Mouse (Mus musculus): ENCODE results near the gene Ppara. TPM values are rescaled to one million over a fixed set of nuclear protein-coding genes. Genes with fewer than 3 reads are reported as not detected.
A peak's percentile ranks its signal among the peaks of the same experiment; 100 is the strongest.

Ppara gene
- polyA plus RNA-seq, 1 experiment from 2014 or later, result 1.0 TPM

- H3K4me3 ChIP-seq, result no peak overlapping the region
- peaks cover 20% of the 10 kb centered on the region for H3K4me1 ChIP-seq (replicated peaks)
- ATAC-seq (ENCODE audit: low read depth), result no peak
- WGBS, result 79% methylated on average over 5 of the region's 5 CpGs
- peaks cover 67% of the 10 kb centered on the region for H3K27me3 ChIP-seq
- no peak overlapping the region for H3K4me2 ChIP-seq
- H3K9me3 ChIP-seq, result no peaks in the 10 kb centered on the region
- no peak overlapping the region for H3K9ac ChIP-seq
- H3K27ac ChIP-seq (replicated peaks), result no peak overlapping the region
- no peaks in the 10 kb centered on the region for H3K36me3 ChIP-seq
These were observed 2.2 kb upstream of the Ppara start for GRCm38 (mm10) chr15:85732604-85732968.

DNA sequence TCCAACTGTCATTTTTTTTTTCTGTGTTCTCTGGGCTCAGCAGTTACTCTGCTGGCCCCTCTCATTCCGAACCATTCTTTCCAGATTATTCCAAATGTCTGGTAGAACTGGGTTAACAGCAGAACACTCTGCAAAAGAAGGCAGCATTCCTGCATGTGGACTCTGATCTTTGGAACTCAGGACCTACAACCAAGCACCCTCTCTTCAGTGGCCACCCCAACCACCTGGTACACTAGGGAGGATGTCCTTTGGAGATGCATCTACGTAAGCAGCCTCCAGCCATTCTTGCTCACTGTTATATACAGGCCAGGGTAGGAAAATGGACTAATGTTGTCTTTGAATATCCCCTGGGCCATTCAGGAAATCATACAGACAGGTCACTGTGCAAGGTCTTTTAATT is 1.1 kb upstream of the Ppara start:
- Histone ChIP-seq H3K4me2 (no peak overlapping the region), H3K4me1 (replicated peaks) (peaks cover 20% of the 10 kb centered on the region), H3K9ac (no peak overlapping the region), H3K27me3 (peaks cover 70% of the 10 kb centered on the region), H3K4me3 (no peak overlapping the region), H3K27ac (replicated peaks) (no peak overlapping the region), H3K36me3 (no peaks in the 10 kb centered on the region), H3K9me3 (no peaks in the 10 kb centered on the region)
- WGBS, result 85% methylated on average over 2 of the region's 2 CpGs
- no peak for ATAC-seq (ENCODE audit: low read depth)

DNA sequence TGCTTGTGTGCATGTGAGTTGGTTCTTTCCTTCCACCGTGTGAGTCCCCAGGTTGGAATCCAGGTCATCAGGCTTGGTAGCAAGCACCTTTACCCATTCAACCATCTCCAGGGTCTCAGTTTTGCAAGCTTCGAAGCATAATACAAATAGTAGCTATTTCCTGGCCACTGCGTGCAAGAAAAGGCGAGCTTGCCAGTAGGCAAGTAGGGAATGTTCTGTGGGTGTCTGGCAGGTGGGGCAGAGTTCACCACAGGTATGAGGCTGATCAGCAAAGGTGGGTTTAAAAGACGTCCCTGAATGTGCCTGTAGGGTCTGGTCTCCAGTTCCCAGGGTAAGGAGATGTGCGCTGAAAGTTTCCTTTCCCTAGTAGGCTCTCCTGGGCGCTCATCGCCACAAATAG is 635 bp upstream of the Ppara start:
- Histone ChIP-seq H3K9ac (peak overlapping the region; percentile 13; the same call in 1 of the 2 replicates), H3K36me3 (no peaks in the 10 kb centered on the region), H3K27me3 (peaks cover 74% of the 10 kb centered on the region), H3K4me1 (replicated peaks) (peaks cover 20% of the 10 kb centered on the region), H3K4me3 (peak overlapping the region; percentile 60; the same call in 1 of the 2 replicates), H3K4me2 (peak overlapping the region; percentile 73), H3K27ac (replicated peaks) (no peak overlapping the region), H3K9me3 (no peaks in the 10 kb centered on the region)
- no peak for ATAC-seq (ENCODE audit: low read depth)
- 41% methylated on average over 8 of the region's 8 CpGs for WGBS

DNA sequence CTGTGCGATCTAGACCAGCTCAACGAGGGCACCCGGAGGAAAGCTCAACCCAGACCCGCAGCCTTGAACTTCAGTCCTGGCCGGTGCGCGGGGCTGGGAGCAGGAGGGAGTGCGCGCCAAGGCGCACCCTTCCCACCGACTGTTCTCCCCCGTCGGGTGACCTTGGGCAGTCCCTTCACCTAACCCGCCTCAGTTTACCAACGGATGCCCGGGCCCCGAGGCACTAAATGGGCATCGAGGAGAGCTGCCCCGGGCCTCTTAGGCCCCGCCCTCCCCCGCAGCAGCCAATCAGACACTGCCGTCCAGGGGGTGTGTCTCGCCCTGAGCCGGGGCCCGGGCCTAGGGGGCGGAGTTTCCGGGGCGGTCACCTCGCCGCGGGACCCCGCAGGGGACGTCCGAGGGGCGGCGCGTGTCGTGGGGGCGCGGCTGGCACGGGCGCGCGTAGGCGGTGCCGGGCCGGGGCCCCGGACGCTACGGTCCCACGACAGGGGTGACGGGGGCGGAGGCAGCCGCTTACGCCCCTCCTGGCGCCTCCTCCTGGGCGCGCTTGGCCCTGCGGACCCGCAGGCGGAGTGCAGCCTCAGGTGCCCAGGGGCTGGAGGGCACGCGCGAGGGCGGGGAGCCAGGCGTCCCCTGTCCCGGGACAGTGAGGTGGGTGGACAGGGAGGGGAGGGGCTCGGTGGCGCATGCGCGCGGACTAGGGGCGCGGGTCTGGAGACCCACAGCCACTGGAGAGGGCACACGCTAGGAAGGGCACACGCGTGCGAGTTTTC is 466 bp downstream of the Ppara start:
- peaks cover 75% of the 10 kb centered on the region for H3K27me3 ChIP-seq
- no peaks in the 10 kb centered on the region for H3K36me3 ChIP-seq
- peak; percentile 94 for ATAC-seq (ENCODE audit: low read depth)
- under 1% methylated on average over 78 of the region's 78 CpGs for WGBS
- H3K27ac ChIP-seq (replicated peaks), result no peak overlapping the region
- peaks cover 20% of the 10 kb centered on the region for H3K4me1 ChIP-seq (replicated peaks)
- H3K9ac ChIP-seq, result peak overlapping the region; percentile 66
- H3K9me3 ChIP-seq, result no peaks in the 10 kb centered on the region
- H3K4me3 ChIP-seq, result peak overlapping the region; percentile 60
- peak overlapping the region; percentile 73 for H3K4me2 ChIP-seq

DNA sequence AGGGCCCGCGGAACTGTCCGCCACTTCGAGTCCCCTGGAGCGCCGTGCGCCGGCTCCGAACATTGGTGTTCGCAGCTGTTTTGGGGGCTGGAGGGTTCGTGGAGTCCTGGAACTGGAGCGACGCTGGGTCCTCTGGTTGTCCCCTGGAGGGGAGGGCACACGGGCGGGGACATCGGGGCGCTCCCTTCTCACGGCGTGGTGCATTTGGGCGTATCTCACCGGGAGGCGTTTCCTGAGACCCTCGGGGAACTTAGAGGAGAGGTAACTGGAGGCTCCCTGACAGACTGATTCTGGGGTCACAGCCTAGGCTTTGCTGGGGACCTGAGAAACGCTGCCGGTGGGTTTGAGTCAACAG is 1.0 kb downstream of the Ppara start:
- under 1% methylated on average over 25 of the region's 25 CpGs for WGBS
- no peaks in the 10 kb centered on the region for H3K36me3 ChIP-seq
- H3K27me3 ChIP-seq, result peaks cover 80% of the 10 kb centered on the region
- no peaks in the 10 kb centered on the region for H3K9me3 ChIP-seq
- H3K4me3 ChIP-seq, result peak overlapping the region; percentile 60
- H3K9ac ChIP-seq, result peak overlapping the region; percentile 66
- H3K27ac ChIP-seq (replicated peaks), result no peak overlapping the region
- H3K4me1 ChIP-seq (replicated peaks), result peaks cover 20% of the 10 kb centered on the region
- 0 out of 2 replicates have a peak, but pooled peaks have one; percentile 25 for ATAC-seq (ENCODE audit: low read depth)
- peak overlapping the region; percentile 73 for H3K4me2 ChIP-seq

- ATAC-seq (ENCODE audit: low read depth), result no peak
These were observed 1.7 kb downstream of the Ppara start for GRCm38 (mm10) chr15:85736506-85736905.

DNA sequence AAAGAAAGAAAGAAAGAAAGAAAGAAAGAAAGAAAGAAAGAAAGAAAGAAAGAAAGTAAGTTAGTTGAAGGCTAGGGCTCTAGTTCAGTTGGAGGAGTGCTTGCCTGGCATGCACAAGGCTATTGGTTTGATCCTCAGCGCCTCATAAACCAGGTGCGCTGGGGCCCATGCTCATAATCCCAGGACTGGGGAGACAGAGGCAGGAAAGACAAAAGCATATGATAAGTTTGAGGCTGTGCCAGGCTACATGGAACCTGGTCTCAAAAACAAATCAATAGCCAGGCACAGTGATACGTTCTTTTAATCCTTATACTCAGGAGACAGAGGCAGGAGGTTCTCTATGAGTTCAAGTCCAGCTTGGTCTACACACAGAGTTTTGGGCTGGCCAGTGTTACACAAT is 3.6 kb downstream of the Ppara start:
- ATAC-seq (ENCODE audit: low read depth), result no peak
- peaks cover 20% of the 10 kb centered on the region for H3K4me1 ChIP-seq (replicated peaks)
- H3K27ac ChIP-seq (replicated peaks), result no peak overlapping the region
- H3K36me3 ChIP-seq, result no peaks in the 10 kb centered on the region
- H3K27me3 ChIP-seq, result peaks cover 61% of the 10 kb centered on the region
- WGBS, result 84% methylated on average over 3 of the region's 3 CpGs
- H3K4me2 ChIP-seq, result no peak overlapping the region
- H3K4me3 ChIP-seq, result no peak overlapping the region
- H3K9me3 ChIP-seq, result no peaks in the 10 kb centered on the region
- H3K9ac ChIP-seq, result no peak overlapping the region

More at GRCm38 (mm10) chr15:85736506-85736905, 1.7 kb downstream of the Ppara start:
- Histone ChIP-seq H3K9ac (no peak overlapping the region), H3K4me2 (no peak overlapping the region; the same call in 1 of the 2 replicates), H3K9me3 (no peaks in the 10 kb centered on the region), H3K4me3 (no peak overlapping the region), H3K4me1 (replicated peaks) (peaks cover 20% of the 10 kb centered on the region), H3K36me3 (no peaks in the 10 kb centered on the region), H3K27me3 (peaks cover 79% of the 10 kb centered on the region), H3K27ac (replicated peaks) (no peak overlapping the region)
- 59% methylated on average over 10 of the region's 10 CpGs for WGBS

DNA sequence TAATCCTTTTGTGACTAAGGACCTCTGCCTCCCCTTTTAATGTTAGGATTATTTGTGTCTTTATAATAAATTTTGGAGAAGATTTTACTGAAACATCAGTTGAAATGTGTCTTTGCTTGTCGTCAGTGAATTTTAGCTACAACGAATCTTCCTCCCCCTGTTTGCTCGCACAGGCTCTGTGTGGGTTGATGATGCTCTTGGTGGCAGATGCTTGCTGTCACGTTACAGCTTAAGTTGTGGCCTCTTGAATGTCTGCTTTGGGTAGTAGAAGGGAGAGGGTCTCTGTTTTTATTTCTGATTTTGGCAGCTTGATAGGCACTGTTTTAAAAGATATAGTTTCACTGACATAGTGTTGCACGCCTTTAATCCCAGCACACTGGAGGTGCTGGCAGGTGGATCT is 4.2 kb downstream of the Ppara start:
- Histone ChIP-seq H3K27me3 (peaks cover 61% of the 10 kb centered on the region), H3K4me2 (no peak overlapping the region), H3K36me3 (no peaks in the 10 kb centered on the region), H3K9me3 (no peaks in the 10 kb centered on the region), H3K9ac (no peak overlapping the region), H3K27ac (replicated peaks) (no peak overlapping the region), H3K4me1 (replicated peaks) (peaks cover 20% of the 10 kb centered on the region), H3K4me3 (no peak overlapping the region)
- ATAC-seq (ENCODE audit: low read depth), result no peak
- WGBS, result 79% methylated on average over 5 of the region's 5 CpGs

- H3K27me3 ChIP-seq, result peaks cover 24% of the 10 kb centered on the region
- H3K27ac ChIP-seq (replicated peaks), result no peak overlapping the region
- no peak overlapping the region for H3K9ac ChIP-seq
- no peak overlapping the region for H3K4me2 ChIP-seq
- no peak overlapping the region for H3K4me3 ChIP-seq
- H3K9me3 ChIP-seq, result no peaks in the 10 kb centered on the region
- no peaks in the 10 kb centered on the region for H3K4me1 ChIP-seq (replicated peaks)
- no peak for ATAC-seq (ENCODE audit: low read depth)
- H3K36me3 ChIP-seq, result no peaks in the 10 kb centered on the region
- WGBS, result 85% methylated on average over 9 of the region's 9 CpGs
These were observed 7.8 kb downstream of the Ppara start for GRCm38 (mm10) chr15:85742608-85743007.

- H3K9me3 ChIP-seq, result no peaks in the 10 kb centered on the region
- WGBS, result 78% methylated on average over 3 of the region's 3 CpGs
- H3K4me2 ChIP-seq, result no peak overlapping the region
- H3K27me3 ChIP-seq, result peaks cover 15% of the 10 kb centered on the region
- no peak overlapping the region for H3K4me3 ChIP-seq
- no peaks in the 10 kb centered on the region for H3K36me3 ChIP-seq
- H3K4me1 ChIP-seq (replicated peaks), result no peaks in the 10 kb centered on the region
- H3K27ac ChIP-seq (replicated peaks), result no peak overlapping the region
- ATAC-seq (ENCODE audit: low read depth), result no peak
- no peak overlapping the region for H3K9ac ChIP-seq
These were observed 9.2 kb downstream of the Ppara start for GRCm38 (mm10) chr15:85743946-85744345.

DNA sequence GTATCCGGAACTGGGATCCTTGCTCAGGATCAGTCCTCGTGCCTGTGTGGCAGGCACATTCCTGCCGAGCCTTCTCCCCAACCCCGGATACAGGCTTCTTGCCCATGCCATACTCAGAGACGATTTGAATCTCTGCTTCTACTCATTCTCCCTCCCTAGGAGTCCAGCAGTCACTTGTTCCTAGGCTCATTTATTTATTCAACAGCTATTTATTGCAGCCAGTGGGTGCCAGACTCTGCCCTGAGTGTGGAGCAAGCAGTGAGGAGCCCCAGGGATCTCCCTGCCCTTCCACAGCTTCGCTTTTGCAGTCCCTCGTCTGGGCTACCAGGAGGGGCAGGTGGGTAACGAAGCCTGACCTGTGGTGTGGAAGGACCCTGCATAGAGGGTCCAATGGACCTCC is 11.4 kb downstream of the Ppara start:
- Histone ChIP-seq H3K27me3 (peaks cover 6% of the 10 kb centered on the region; the same call in 1 of the 2 replicates), H3K9me3 (no peaks in the 10 kb centered on the region), H3K4me2 (no peak overlapping the region), H3K9ac (no peak overlapping the region), H3K4me3 (no peak overlapping the region), H3K27ac (replicated peaks) (no peak overlapping the region), H3K36me3 (no peaks in the 10 kb centered on the region), H3K4me1 (replicated peaks) (no peaks in the 10 kb centered on the region)
- no peak for ATAC-seq (ENCODE audit: low read depth)
- WGBS, result 68% methylated on average over 8 of the region's 8 CpGs

- Histone ChIP-seq H3K27ac (replicated peaks) (no peak overlapping the region), H3K36me3 (no peaks in the 10 kb centered on the region), H3K4me3 (no peak overlapping the region), H3K27me3 (peaks cover 6% of the 10 kb centered on the region; the same call in 1 of the 2 replicates), H3K4me2 (no peak overlapping the region), H3K9ac (no peak overlapping the region), H3K4me1 (replicated peaks) (no peaks in the 10 kb centered on the region), H3K9me3 (peaks cover 4% of the 10 kb centered on the region)
- 85% methylated on average over 13 of the region's 13 CpGs for WGBS
- ATAC-seq (ENCODE audit: low read depth), result no peak
These were observed 11.9 kb downstream of the Ppara start for GRCm38 (mm10) chr15:85746671-85747070.

DNA sequence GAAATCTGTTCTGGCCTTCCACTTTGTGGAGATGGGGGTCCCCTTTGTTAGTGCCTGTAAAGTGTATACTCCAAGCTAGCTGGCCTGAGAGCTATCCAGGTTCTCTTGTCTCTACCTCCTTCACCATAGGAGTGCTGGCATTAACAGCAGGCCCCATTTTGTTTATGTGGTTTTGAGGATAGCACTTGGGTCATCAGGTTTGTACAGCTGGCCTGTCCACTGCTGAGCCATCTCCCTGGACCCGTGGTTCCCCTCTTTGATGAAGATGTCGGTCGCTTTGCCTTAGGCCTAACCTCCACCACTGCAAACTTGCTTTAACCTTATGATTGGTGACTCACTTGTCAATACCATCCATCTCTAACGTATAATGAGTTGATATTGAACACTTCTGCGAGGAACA is 13.2 kb downstream of the Ppara start:
- ATAC-seq (ENCODE audit: low read depth), result no peak
- 84% methylated on average over 5 of the region's 5 CpGs for WGBS
- H3K9ac ChIP-seq, result no peak overlapping the region

More for the DNA sequence above, 13.2 kb downstream of the Ppara start:
- Histone ChIP-seq H3K9me3 (peaks cover 11% of the 10 kb centered on the region), H3K4me3 (no peak overlapping the region), H3K4me2 (no peak overlapping the region), H3K36me3 (no peaks in the 10 kb centered on the region), H3K4me1 (replicated peaks) (no peaks in the 10 kb centered on the region), H3K27ac (replicated peaks) (no peak overlapping the region), H3K27me3 (peaks cover 6% of the 10 kb centered on the region; the same call in 1 of the 2 replicates)
